Mouse (Mus musculus): ENCODE data around the gene Setdb1. TPM values are rescaled to one million over a fixed set of nuclear protein-coding genes. Genes with fewer than 3 reads are reported as not detected.

Gene Setdb1
- polyA plus RNA-seq, 1 experiment from 2014 or later = 35.2 TPM

- WGBS = 83% methylated on average over 3 of the region's 3 CpGs
- H3K9me3 ChIP-seq (replicated peaks; ENCODE audit: control insufficient read depth, low read length) = no peaks in the 10 kb centered on the region
- H3K9ac ChIP-seq (ENCODE audit: low read length) = no peak overlapping the region
- H3K27ac ChIP-seq (ENCODE audit: low read length) = no peak overlapping the region
- peaks cover 39% of the 10 kb centered on the region for H3K36me3 ChIP-seq (ENCODE audit: control insufficient read depth, insufficient read depth, low read length)
- no peak overlapping the region for H3K4me2 ChIP-seq (ENCODE audit: low read depth, low read length)
- H3K27me3 ChIP-seq (ENCODE audit: control insufficient read depth, insufficient read depth, low read length) = no peaks in the 10 kb centered on the region
- no peak overlapping the region for H3K4me3 ChIP-seq (replicated peaks; ENCODE audit: low read length)
- ATAC-seq (ENCODE audit: insufficient read depth, low FRiP score) = no peak
- peaks cover 5% of the 10 kb centered on the region; the same call in 1 of the 2 replicates for H3K4me1 ChIP-seq (ENCODE audit: control insufficient read depth, insufficient read depth, low read length)
Observed at GRCm38 (mm10) chr3:95323429-95323828, 33.6 kb downstream of the Setdb1 start.

DNA sequence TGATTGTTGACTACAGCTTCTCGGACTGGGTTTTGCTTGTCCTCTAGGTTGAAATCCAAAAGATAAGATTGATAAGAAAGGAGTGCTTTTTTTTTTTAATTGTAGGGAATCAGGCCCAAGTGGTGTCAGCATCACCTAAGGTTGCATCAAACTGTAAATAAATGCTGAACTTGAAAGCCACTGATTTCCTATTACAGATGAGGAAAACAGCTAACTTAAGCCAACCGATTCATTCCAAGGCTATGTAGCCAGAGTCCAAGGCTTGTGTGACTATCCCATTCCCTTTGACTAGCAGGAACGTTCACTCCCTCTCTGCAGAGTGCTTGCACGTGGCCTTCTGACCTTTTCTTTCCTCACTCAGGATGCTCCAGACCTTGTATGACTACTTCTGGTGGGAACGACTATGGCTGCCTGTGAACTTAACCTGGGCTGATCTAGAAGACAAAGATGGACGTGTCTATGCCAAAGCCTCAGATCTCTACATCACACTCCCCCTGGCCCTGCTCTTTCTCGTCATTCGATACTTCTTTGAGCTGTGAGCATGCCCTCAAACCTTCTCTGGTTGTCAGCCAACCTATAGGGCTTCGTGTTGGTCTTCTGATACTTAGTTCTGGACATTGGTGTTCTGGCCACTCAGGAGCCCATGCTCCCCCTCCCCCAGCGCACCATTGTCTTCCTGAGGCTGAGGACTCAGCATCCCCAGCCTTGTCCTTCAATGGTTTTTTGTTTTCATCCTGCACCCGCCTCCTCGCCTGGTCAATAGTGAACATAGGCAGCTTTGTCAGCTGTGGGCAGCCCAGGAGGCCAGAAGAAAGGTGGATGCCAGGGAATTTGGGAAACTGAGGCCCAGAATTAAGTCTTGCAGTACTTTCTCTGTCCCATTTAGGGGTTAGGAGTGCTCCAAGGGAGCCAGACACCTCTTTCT, 37.0 kb downstream of the Setdb1 start:
- Histone ChIP-seq H3K4me1 (ENCODE audit: control insufficient read depth, insufficient read depth, low read length) (peaks cover 24% of the 10 kb centered on the region), H3K4me2 (ENCODE audit: low read depth, low read length) (no peak overlapping the region), H3K27ac (ENCODE audit: low read length) (no peak overlapping the region), H3K36me3 (ENCODE audit: control insufficient read depth, insufficient read depth, low read length) (peaks cover 21% of the 10 kb centered on the region), H3K9ac (ENCODE audit: low read length) (no peak overlapping the region), H3K27me3 (ENCODE audit: control insufficient read depth, insufficient read depth, low read length) (no peaks in the 10 kb centered on the region), H3K4me3 (replicated peaks; ENCODE audit: low read length) (no peak overlapping the region), H3K9me3 (replicated peaks; ENCODE audit: control insufficient read depth, low read length) (no peaks in the 10 kb centered on the region)
- WGBS = 70% methylated on average over 12 of the region's 12 CpGs
- no peak for ATAC-seq (ENCODE audit: insufficient read depth, low FRiP score)

GRCm38 (mm10) chr3:95319110-95319509, 37.9 kb downstream of the Setdb1 start:
- no peaks in the 10 kb centered on the region for H3K27me3 ChIP-seq (ENCODE audit: control insufficient read depth, insufficient read depth, low read length)
- peaks cover 24% of the 10 kb centered on the region for H3K4me1 ChIP-seq (ENCODE audit: control insufficient read depth, insufficient read depth, low read length)
- no peak overlapping the region for H3K4me3 ChIP-seq (replicated peaks; ENCODE audit: low read length)
- H3K9me3 ChIP-seq (replicated peaks; ENCODE audit: control insufficient read depth, low read length) = no peaks in the 10 kb centered on the region
- no peak for ATAC-seq (ENCODE audit: insufficient read depth, low FRiP score)
- H3K27ac ChIP-seq (ENCODE audit: low read length) = no peak overlapping the region
- H3K4me2 ChIP-seq (ENCODE audit: low read depth, low read length) = no peak overlapping the region
- peaks cover 15% of the 10 kb centered on the region; the same call in 1 of the 2 replicates for H3K36me3 ChIP-seq (ENCODE audit: control insufficient read depth, insufficient read depth, low read length)
- H3K9ac ChIP-seq (ENCODE audit: low read length) = no peak overlapping the region
- 31% methylated on average over 2 of the region's 2 CpGs for WGBS

- no peaks in the 10 kb centered on the region for H3K9me3 ChIP-seq (replicated peaks; ENCODE audit: control insufficient read depth, low read length)
- WGBS = 35% methylated on average over 6 of the region's 6 CpGs
- peaks cover 24% of the 10 kb centered on the region for H3K4me1 ChIP-seq (ENCODE audit: control insufficient read depth, insufficient read depth, low read length)
- H3K36me3 ChIP-seq (ENCODE audit: control insufficient read depth, insufficient read depth, low read length) = peaks cover 14% of the 10 kb centered on the region; the same call in 1 of the 2 replicates
- H3K4me2 ChIP-seq (ENCODE audit: low read depth, low read length) = no peak overlapping the region
- no peaks in the 10 kb centered on the region for H3K27me3 ChIP-seq (ENCODE audit: control insufficient read depth, insufficient read depth, low read length)
- H3K9ac ChIP-seq (ENCODE audit: low read length) = no peak overlapping the region
- no peak overlapping the region for H3K27ac ChIP-seq (ENCODE audit: low read length)
- H3K4me3 ChIP-seq (replicated peaks; ENCODE audit: low read length) = no peak overlapping the region
- ATAC-seq (ENCODE audit: insufficient read depth, low FRiP score) = no peak
Observed at GRCm38 (mm10) chr3:95318548-95318947, 38.5 kb downstream of the Setdb1 start.

GRCm38 (mm10) chr3:95317414-95318080, 39.5 kb downstream of the Setdb1 start:
- 19% methylated on average over 12 of the region's 12 CpGs for WGBS
- no peaks in the 10 kb centered on the region for H3K9me3 ChIP-seq (replicated peaks; ENCODE audit: control insufficient read depth, low read length)
- H3K36me3 ChIP-seq (ENCODE audit: control insufficient read depth, insufficient read depth, low read length) = peaks cover 9% of the 10 kb centered on the region; the same call in 1 of the 2 replicates
- H3K4me2 ChIP-seq (ENCODE audit: low read depth, low read length) = peak overlapping the region; percentile 22; the same call in 1 of the 2 replicates
- no peaks in the 10 kb centered on the region for H3K27me3 ChIP-seq (ENCODE audit: control insufficient read depth, insufficient read depth, low read length)
- H3K27ac ChIP-seq (ENCODE audit: low read length) = 0 out of 2 replicates have a peak overlapping the region, but pooled peaks have one; percentile 14
- no peak for ATAC-seq (ENCODE audit: insufficient read depth, low FRiP score)
- 0 out of 2 replicates have a peak overlapping the region, but pooled peaks have one; percentile 6 for H3K4me3 ChIP-seq (replicated peaks; ENCODE audit: low read length)
- peak overlapping the region; percentile 10; the same call in 1 of the 2 replicates for H3K9ac ChIP-seq (ENCODE audit: low read length)
- peaks cover 25% of the 10 kb centered on the region for H3K4me1 ChIP-seq (ENCODE audit: control insufficient read depth, insufficient read depth, low read length)

- ATAC-seq (ENCODE audit: insufficient read depth, low FRiP score) = no peak
- Histone ChIP-seq H3K36me3 (ENCODE audit: control insufficient read depth, insufficient read depth, low read length) (no peaks in the 10 kb centered on the region), H3K27ac (ENCODE audit: low read length) (peak overlapping the region; percentile 92), H3K9ac (ENCODE audit: low read length) (peak overlapping the region; percentile 98), H3K4me1 (ENCODE audit: control insufficient read depth, insufficient read depth, low read length) (peaks cover 27% of the 10 kb centered on the region), H3K4me2 (ENCODE audit: low read depth, low read length) (peak overlapping the region; percentile 85), H3K4me3 (replicated peaks; ENCODE audit: low read length) (peak overlapping the region; percentile 81), H3K9me3 (replicated peaks; ENCODE audit: control insufficient read depth, low read length) (no peaks in the 10 kb centered on the region), H3K27me3 (ENCODE audit: control insufficient read depth, insufficient read depth, low read length) (no peaks in the 10 kb centered on the region)
- WGBS = 15% methylated on average over 9 of the region's 9 CpGs
Observed at GRCm38 (mm10) chr3:95315844-95316550, 41.0 kb downstream of the Setdb1 start.

GRCm38 (mm10) chr3:95315094-95315843, 41.7 kb downstream of the Setdb1 start:
- ATAC-seq (ENCODE audit: insufficient read depth, low FRiP score) = peak; percentile 95

DNA sequence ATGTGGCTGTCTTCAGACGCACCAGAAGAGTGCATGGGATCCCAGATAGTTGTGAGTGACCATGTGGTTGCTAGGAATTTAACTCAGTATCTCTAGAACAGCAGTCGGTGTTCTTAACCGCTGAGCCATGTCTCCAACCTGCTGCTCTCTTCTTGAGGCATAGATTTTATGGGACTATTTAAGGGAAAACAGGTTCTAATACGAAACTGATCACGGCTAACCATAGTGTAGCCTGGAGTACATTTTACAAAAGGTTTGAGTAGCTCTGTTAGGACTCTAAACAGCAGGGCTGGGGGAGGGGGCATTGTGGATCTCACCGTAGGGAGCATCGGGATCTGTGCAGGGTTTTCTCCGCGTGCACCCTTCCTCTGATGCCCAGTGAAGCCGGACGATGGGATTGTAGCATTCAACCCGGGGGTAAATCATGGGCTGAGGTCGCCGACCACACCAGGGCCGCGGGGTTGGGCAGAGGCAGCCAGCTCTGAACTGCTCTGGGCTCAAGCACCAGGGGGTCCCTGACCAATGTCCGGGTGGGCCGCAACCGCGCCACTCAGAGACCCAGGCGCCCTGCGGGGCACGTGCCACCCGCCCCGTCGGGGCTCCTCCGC, 42.4 kb downstream of the Setdb1 start, which contains the start of gene Cers2:
Cers2 (plus strand) TSS at position 306 of the 608 bp plus-strand sequence.
- Histone ChIP-seq H3K9me3 (replicated peaks; ENCODE audit: control insufficient read depth, low read length) (no peaks in the 10 kb centered on the region), H3K4me1 (ENCODE audit: control insufficient read depth, insufficient read depth, low read length) (peaks cover 27% of the 10 kb centered on the region), H3K27ac (ENCODE audit: low read length) (peak within 1 kb of the TSS; percentile 92), H3K4me2 (ENCODE audit: low read depth, low read length) (peak within 1 kb of the TSS; percentile 85), H3K4me3 (replicated peaks; ENCODE audit: low read length) (peak within 1 kb of the TSS; percentile 81), H3K36me3 (ENCODE audit: control insufficient read depth, insufficient read depth, low read length) (no peaks in the 10 kb centered on the region), H3K27me3 (ENCODE audit: control insufficient read depth, insufficient read depth, low read length) (no peaks in the 10 kb centered on the region), H3K9ac (ENCODE audit: low read length) (peak within 1 kb of the TSS; percentile 98)
- no peak; the same call in 1 of the 2 replicates for ATAC-seq (ENCODE audit: insufficient read depth, low FRiP score)
- 6% methylated on average over 27 of the region's 27 CpGs for WGBS

More at GRCm38 (mm10) chr3:95315094-95315843, 41.7 kb downstream of the Setdb1 start:
- peak overlapping the region; percentile 92 for H3K27ac ChIP-seq (ENCODE audit: low read length)
- H3K27me3 ChIP-seq (ENCODE audit: control insufficient read depth, insufficient read depth, low read length) = no peaks in the 10 kb centered on the region
- WGBS = 0% methylated on average over 61 of the region's 71 CpGs
- peak overlapping the region; percentile 81 for H3K4me3 ChIP-seq (replicated peaks; ENCODE audit: low read length)
- peak overlapping the region; percentile 98 for H3K9ac ChIP-seq (ENCODE audit: low read length)
- H3K9me3 ChIP-seq (replicated peaks; ENCODE audit: control insufficient read depth, low read length) = no peaks in the 10 kb centered on the region
- peak overlapping the region; percentile 85 for H3K4me2 ChIP-seq (ENCODE audit: low read depth, low read length)
- peaks cover 27% of the 10 kb centered on the region for H3K4me1 ChIP-seq (ENCODE audit: control insufficient read depth, insufficient read depth, low read length)
- no peaks in the 10 kb centered on the region for H3K36me3 ChIP-seq (ENCODE audit: control insufficient read depth, insufficient read depth, low read length)

Measured in stomach, embryonic 16.5 days (tissue).